8 mouse cellular contexts compared by ENCODE assay signal in the genomic region with DNA sequence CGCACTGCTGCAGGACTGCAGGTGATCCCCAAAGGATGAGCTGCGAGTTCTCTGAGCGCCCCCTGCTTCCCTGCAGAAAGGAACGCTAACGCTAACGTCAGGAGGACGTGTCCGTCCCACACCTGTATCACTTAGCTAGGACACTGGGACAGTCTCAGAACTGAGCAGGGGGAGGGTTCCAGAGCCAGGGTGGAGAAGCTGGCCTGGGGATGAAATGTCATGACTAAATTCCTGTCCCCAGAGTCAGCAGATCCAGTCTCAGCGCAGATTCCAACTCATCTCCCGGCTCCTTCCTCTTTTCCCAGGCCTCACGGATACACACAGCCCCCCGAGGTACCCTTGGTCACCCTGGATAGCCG. TPM values are rescaled to one million over a fixed set of nuclear protein-coding genes. Genes with fewer than 3 reads are reported as not detected.
DNase-seq lines count a peak whose midpoint lies in the region; ATAC-seq and TF ChIP-seq lines count a peak whose summit lies in the region.

No protein-coding gene starts in this region.

- H3K4me1 ChIP-seq in kidney, adult 2 months (ENCODE audit: control insufficient read depth, insufficient read depth, low read length), result peaks cover 8% of the 10 kb centered on the region; the same call in 1 of the 2 replicates
- peaks cover 8 to 30% of the 10 kb centered on the region in 2 experiments; a peak in 3 of 4 replicates for H3K4me1 ChIP-seq in ES-E14 (ENCODE audit: control insufficient read depth in 2 of 2, insufficient read depth in 2 of 2, low read length in 2 of 2, poor library complexity in 1 of 2)
- no peaks in the 10 kb centered on the region; the same call in 1 of the 2 replicates for H3K4me1 ChIP-seq in intestine, postnatal 0 days (replicated peaks; ENCODE audit: control insufficient read depth, insufficient read depth, low read length)
- H3K4me1 ChIP-seq in midbrain, postnatal 0 days (ENCODE audit: insufficient read depth, low read length), result peaks cover 15% of the 10 kb centered on the region

- no peaks in the 10 kb centered on the region for H3K27me3 ChIP-seq in kidney, adult 2 months (replicated peaks; ENCODE audit: control insufficient read depth, insufficient read depth, low read length)
- H3K27me3 ChIP-seq in intestine, postnatal 0 days (replicated peaks; ENCODE audit: control insufficient read depth, insufficient read depth, low read length), result no peaks in the 10 kb centered on the region
- H3K27me3 ChIP-seq in midbrain, postnatal 0 days (ENCODE audit: insufficient read depth, low read length), result no peaks in the 10 kb centered on the region

- in situ Hi-C loops in ES-E14 (cut with MboI; ENCODE audit: low sequenced_read_pairs in 2 of 2, unreplicated experiment in 2 of 2), result no loop called here

- DNase-seq in kidney, adult 2 months, result peak; percentile 35
- no peak for DNase-seq in kidney, adult 18-20 months
- DNase-seq in ES-E14 (ENCODE audit: low read depth, low spot score), result no peak
- DNase-seq in midbrain, postnatal 0 days (ENCODE audit: low spot score), result peak; percentile 13
- no peak for DNase-seq in thymus, postnatal 0 days (ENCODE audit: low spot score)
- DNase-seq in cerebellum, adult 11-12 months, result no peak

- no peaks in the 10 kb centered on the region for H3K9me3 ChIP-seq in ES-E14 (ENCODE audit: control insufficient read depth, insufficient read depth, low read depth, low read length)
- H3K9me3 ChIP-seq in intestine, postnatal 0 days (ENCODE audit: control insufficient read depth), result no peaks in the 10 kb centered on the region
- H3K9me3 ChIP-seq in midbrain, postnatal 0 days (ENCODE audit: low read length), result no peaks in the 10 kb centered on the region

- WGBS in kidney, adult 2 months, result 9% methylated on average over 13 of the region's 13 CpGs
- 6% methylated on average over 13 of the region's 13 CpGs for WGBS in intestine, postnatal 0 days
- 4% methylated on average over 13 of the region's 13 CpGs for WGBS in midbrain, postnatal 0 days

- H3K4me2 ChIP-seq in intestine, postnatal 0 days (replicated peaks; ENCODE audit: low read depth), result peak overlapping the region; percentile 89
- peak overlapping the region; percentile 78 for H3K4me2 ChIP-seq in midbrain, postnatal 0 days (ENCODE audit: low read depth, low read length, poor library complexity, severe bottlenecking)

- TF ChIP-seq POLR2A in kidney, adult 2 months (IDR thresholded peaks at IDR 0.05; ENCODE audit: low read depth, low read length), result no peak

- peak; percentile 24; the same call in 1 of the 2 replicates for ATAC-seq in erythroblast, adult 5-6 weeks (replicated peaks; ENCODE audit: low FRiP score, poor library complexity, severe bottlenecking)
- ATAC-seq in intestine, postnatal 0 days, result peak; percentile 22; the same call in 1 of the 2 replicates
- peak; percentile 5; the same call in 1 of the 2 replicates for ATAC-seq in midbrain, postnatal 0 days (ENCODE audit: low FRiP score)

- 0 out of 2 replicates have a peak, but pooled peaks have one; percentile 6 for TF ChIP-seq CTCF in kidney, adult 2 months (conservative IDR thresholded peaks at IDR 0.05; ENCODE audit: insufficient read depth, insufficient read length, low read depth, low read length)
- TF ChIP-seq CTCF in intestine, postnatal 0 days (IDR thresholded peaks at IDR 0.05; ENCODE audit: low read depth), result peak; percentile 44
- TF ChIP-seq CTCF in midbrain, postnatal 0 days (IDR thresholded peaks at IDR 0.05), result peak; percentile 40

- H3K36me3 ChIP-seq in kidney, adult 2 months (ENCODE audit: control insufficient read depth, insufficient read depth, low read length), result no peaks in the 10 kb centered on the region
- no peaks in the 10 kb centered on the region for H3K36me3 ChIP-seq in ES-E14 (ENCODE audit: control insufficient read depth, insufficient read depth, low read length, poor library complexity, severe bottlenecking)
- 0 out of 2 replicates have a peak, but pooled peaks cover 7% of the 10 kb centered on the region for H3K36me3 ChIP-seq in intestine, postnatal 0 days (ENCODE audit: control insufficient read depth, insufficient read depth)
- peaks cover 8% of the 10 kb centered on the region for H3K36me3 ChIP-seq in midbrain, postnatal 0 days (ENCODE audit: insufficient read depth, low read length)

- H3K27ac ChIP-seq in kidney, adult 2 months (ENCODE audit: insufficient read depth, low read depth, low read length), result peak overlapping the region; percentile 63
- no peak overlapping the region for H3K27ac ChIP-seq in ES-E14 (ENCODE audit: insufficient read depth, low read depth, low read length, poor library complexity, severe bottlenecking)
- peak overlapping the region; percentile 88 for H3K27ac ChIP-seq in intestine, postnatal 0 days (ENCODE audit: low read depth, low read length)
- H3K27ac ChIP-seq in midbrain, postnatal 0 days (ENCODE audit: low read depth, low read length), result peak overlapping the region; percentile 89

- H3K9ac ChIP-seq in ES-E14 (ENCODE audit: insufficient read depth, low read depth, low read length, poor library complexity, severe bottlenecking), result peak overlapping the region; percentile 68
- H3K9ac ChIP-seq in intestine, postnatal 0 days (ENCODE audit: low read depth, low read length), result peak overlapping the region; percentile 89
- H3K9ac ChIP-seq in midbrain, postnatal 0 days (replicated peaks; ENCODE audit: low read length, poor library complexity, severe bottlenecking), result peak overlapping the region; percentile 96

- H3K4me3 ChIP-seq in kidney, adult 2 months (ENCODE audit: insufficient read depth, low read depth, low read length), result peak overlapping the region; percentile 73
- H3K4me3 ChIP-seq in ES-E14 (ENCODE audit: insufficient read depth in 1 of 2, low read depth in 1 of 2, low read length in 2 of 2, poor library complexity in 1 of 2, severe bottlenecking in 1 of 2), result peak overlapping the region; percentile 78 to 93
- peak overlapping the region; percentile 78 for H3K4me3 ChIP-seq in intestine, postnatal 0 days (ENCODE audit: low read depth, low read length)
- peak overlapping the region; percentile 76 for H3K4me3 ChIP-seq in midbrain, postnatal 0 days (ENCODE audit: low read depth, low read length)

TF ChIP-seq in ES-E14, 5 proteins besides CTCF, POLR2A, EP300 and RAD21 (continues in another document):
- no peak for TF ChIP-seq ZNF384 (IDR thresholded peaks at IDR 0.05; ENCODE audit: low read depth, low read length)
- no peak for TF ChIP-seq ZC3H11A (IDR thresholded peaks at IDR 0.05; ENCODE audit: borderline replicate concordance, low read depth, low read length)

RNA-seq across cellular contexts. Expression of gene Cltb, which starts 0.6 kb away (rescaled TPM):
- 102 and 119 TPM in 2 replicates for polyA plus RNA-seq in kidney, adult 2 months (2012; rRNA removed)
- total RNA-seq in ES-E14 (2012; rRNA removed), result 49.5 and 75.1 TPM in 2 replicates
- total RNA-seq in erythroblast, adult 5-6 weeks (2015; ENCODE audit: low replicate concordance), result 0.96 TPM in 1 of 2 replicates, not detected in the other
- 3.7 and 10.0 TPM in 2 replicates for total RNA-seq in erythroblast, adult 5-6 weeks (2017; ENCODE audit: low replicate concordance)
- polyA plus RNA-seq in intestine, postnatal 0 days (2015; fragmentation: Nextera tagmentation; extraction: Ambion mirVana), result 154 and 158 TPM in 2 replicates
- total RNA-seq in midbrain, postnatal 0 days (2014; rRNA removed), result 243 and 256 TPM in 2 replicates
- 326 and 328 TPM in 2 replicates for polyA plus RNA-seq in midbrain, postnatal 0 days (2015; fragmentation: Nextera tagmentation; extraction: Ambion mirVana)
- 56.5 and 57.0 TPM in 2 replicates for polyA plus RNA-seq in thymus, postnatal 0 days (2015; fragmentation: Nextera tagmentation; extraction: Ambion mirVana)

RNA-seq across cellular contexts. Expression of gene Faf2, which starts 11.0 kb away (rescaled TPM):
- 26.3 and 27.9 TPM in 2 replicates for polyA plus RNA-seq in kidney, adult 2 months (2012; rRNA removed)
- total RNA-seq in ES-E14 (2012; rRNA removed), result 76.3 and 108 TPM in 2 replicates
- 14.6 and 35.7 TPM in 2 replicates for total RNA-seq in erythroblast, adult 5-6 weeks (2015; ENCODE audit: low replicate concordance)
- total RNA-seq in erythroblast, adult 5-6 weeks (2017; ENCODE audit: low replicate concordance), result 15.3 and 18.4 TPM in 2 replicates
- 43.9 and 45.9 TPM in 2 replicates for polyA plus RNA-seq in intestine, postnatal 0 days (2015; fragmentation: Nextera tagmentation; extraction: Ambion mirVana)
- 49.3 and 57.9 TPM in 2 replicates for total RNA-seq in midbrain, postnatal 0 days (2014; rRNA removed)
- polyA plus RNA-seq in midbrain, postnatal 0 days (2015; fragmentation: Nextera tagmentation; extraction: Ambion mirVana), result 53.0 and 56.4 TPM in 2 replicates
- polyA plus RNA-seq in thymus, postnatal 0 days (2015; fragmentation: Nextera tagmentation; extraction: Ambion mirVana), result 52.6 and 52.8 TPM in 2 replicates

RNA-seq across cellular contexts. Expression of gene Higd2a, which starts 20.6 kb away (rescaled TPM):
- 365 and 419 TPM in 2 replicates for polyA plus RNA-seq in kidney, adult 2 months (2012; rRNA removed)
- total RNA-seq in ES-E14 (2012; rRNA removed), result 108 and 156 TPM in 2 replicates
- total RNA-seq in erythroblast, adult 5-6 weeks (2015; ENCODE audit: low replicate concordance), result 32.1 and 54.3 TPM in 2 replicates
- total RNA-seq in erythroblast, adult 5-6 weeks (2017; ENCODE audit: low replicate concordance), result 8.4 and 17.1 TPM in 2 replicates
- polyA plus RNA-seq in intestine, postnatal 0 days (2015; fragmentation: Nextera tagmentation; extraction: Ambion mirVana), result 289 and 298 TPM in 2 replicates
- 110 and 203 TPM in 2 replicates for total RNA-seq in midbrain, postnatal 0 days (2014; rRNA removed)
- polyA plus RNA-seq in midbrain, postnatal 0 days (2015; fragmentation: Nextera tagmentation; extraction: Ambion mirVana), result 327 and 330 TPM in 2 replicates
- 250 and 258 TPM in 2 replicates for polyA plus RNA-seq in thymus, postnatal 0 days (2015; fragmentation: Nextera tagmentation; extraction: Ambion mirVana)

RNA-seq across cellular contexts. Expression of gene Nop16, which starts 20.7 kb away (rescaled TPM):
- 13.7 and 19.0 TPM in 2 replicates for polyA plus RNA-seq in kidney, adult 2 months (2012; rRNA removed)
- total RNA-seq in ES-E14 (2012; rRNA removed), result 53.2 and 65.5 TPM in 2 replicates
- total RNA-seq in erythroblast, adult 5-6 weeks (2015; ENCODE audit: low replicate concordance), result 13.6 and 13.8 TPM in 2 replicates
- total RNA-seq in erythroblast, adult 5-6 weeks (2017; ENCODE audit: low replicate concordance), result 6.3 and 12.1 TPM in 2 replicates
- polyA plus RNA-seq in intestine, postnatal 0 days (2015; fragmentation: Nextera tagmentation; extraction: Ambion mirVana), result 25.3 and 25.7 TPM in 2 replicates
- 26.7 TPM in 2 replicates for total RNA-seq in midbrain, postnatal 0 days (2014; rRNA removed)
- polyA plus RNA-seq in midbrain, postnatal 0 days (2015; fragmentation: Nextera tagmentation; extraction: Ambion mirVana), result 53.8 and 54.1 TPM in 2 replicates
- 64.8 and 72.4 TPM in 2 replicates for polyA plus RNA-seq in thymus, postnatal 0 days (2015; fragmentation: Nextera tagmentation; extraction: Ambion mirVana)

RNA-seq across cellular contexts. Expression of gene Arl10, which starts 35.8 kb away (rescaled TPM):
- polyA plus RNA-seq in kidney, adult 2 months (2012; rRNA removed), result 20.1 and 23.3 TPM in 2 replicates
- 38.3 and 51.0 TPM in 2 replicates for total RNA-seq in ES-E14 (2012; rRNA removed)
- 1.3 and 2.9 TPM in 2 replicates for total RNA-seq in erythroblast, adult 5-6 weeks (2015; ENCODE audit: low replicate concordance)
- 0.51 TPM in 1 of 2 replicates, not detected in the other for total RNA-seq in erythroblast, adult 5-6 weeks (2017; ENCODE audit: low replicate concordance)
- polyA plus RNA-seq in intestine, postnatal 0 days (2015; fragmentation: Nextera tagmentation; extraction: Ambion mirVana), result 9.3 and 11.3 TPM in 2 replicates
- total RNA-seq in midbrain, postnatal 0 days (2014; rRNA removed), result 161 and 171 TPM in 2 replicates
- 79.2 and 80.2 TPM in 2 replicates for polyA plus RNA-seq in midbrain, postnatal 0 days (2015; fragmentation: Nextera tagmentation; extraction: Ambion mirVana)
- 7.0 and 8.3 TPM in 2 replicates for polyA plus RNA-seq in thymus, postnatal 0 days (2015; fragmentation: Nextera tagmentation; extraction: Ambion mirVana)

Comparison
In these comparisons a context has a peak if more than half of its experiments do, and no peak if none do; other contexts are left out.
1. DNase-seq: peak in kidney, adult 2 months (single experiment) and midbrain, postnatal 0 days (single experiment); none in kidney, adult 18-20 months (single experiment), ES-E14 (single experiment), thymus, postnatal 0 days (single experiment) and cerebellum, adult 11-12 months (single experiment).
2. Peak in every context shown above with its lines, with median percentiles within 50 percentile points of each other: H3K4me3 ChIP-seq, CTCF ChIP-seq, H3K9ac ChIP-seq and ATAC-seq.